Mouse (Mus musculus) midbrain, embryonic 10.5 days (tissue): ENCODE data around the gene Crybg2. TPM values are rescaled to one million over a fixed set of nuclear protein-coding genes. Genes with fewer than 3 reads are reported as not detected.

Experiments
- DNase-seq: peaks from one replicate; pipeline ENCODE4 v3.0.0-alpha.2; 2017; ENCODE audit warnings: low spot score
- H3K27ac ChIP-seq: fragments of 300-500 bp; sonication (generic); replicated peaks from 2 replicates; pipeline ENCODE4 v1.5.1; 2016; ENCODE audit warnings: mild to moderate bottlenecking
- H3K27me3 ChIP-seq: fragments of 300-500 bp; sonication (generic); 2 replicates; pipeline ENCODE4 v1.6.1; 2016; ENCODE audit warnings: low read depth, mild to moderate bottlenecking; ENCODE audit not compliant: poor library complexity, severe bottlenecking
- H3K36me3 ChIP-seq: fragments of 300-500 bp; sonication (generic); 2 replicates; pipeline ENCODE4 v1.6.1; 2016; ENCODE audit warnings: mild to moderate bottlenecking, moderate library complexity
- H3K4me1 ChIP-seq: fragments of 300-500 bp; sonication (generic); 2 replicates; pipeline ENCODE4 v1.6.1; 2016
- H3K4me3 ChIP-seq: fragments of 300-500 bp; sonication (generic); 2 replicates; pipeline ENCODE4 v1.5.1; 2016; ENCODE audit warnings: mild to moderate bottlenecking, moderate library complexity
- H3K9me3 ChIP-seq: fragments of 300-500 bp; sonication (generic); replicated peaks from 2 replicates; pipeline ENCODE4 v1.6.1; 2016; ENCODE audit warnings: mild to moderate bottlenecking
- WGBS: fragments of 180-500 bp; shearing (Covaris S2); methylation state at CpG from one replicate; pipeline ENCODE4 v1.1.7; 2016; 5-methylcytosine and 5-hydroxymethylcytosine counted together
- polyA plus RNA-seq: library from polyadenylated mRNA; unstranded; fragments of >200 nt; fragmentation: Nextera tagmentation; extraction: Ambion mirVana; gene quantifications from 2 replicates; pipeline ENCODE4 v1.2.1, GENCODE M21; 2016

Gene Crybg2
- polyA plus RNA-seq, 1 experiment from 2014 or later = 2.0 TPM

GRCm38 (mm10) chr4:134090521-134091224 is 30.1 kb downstream of the Crybg2 start:
- Histone ChIP-seq H3K9me3 (no peaks in the 10 kb centered on the region), H3K27ac (no peak overlapping the region), H3K4me3 (no peak overlapping the region), H3K4me1 (0 out of 2 replicates have a peak, but pooled peaks cover 4% of the 10 kb centered on the region), H3K36me3 (no peaks in the 10 kb centered on the region), H3K27me3 (no peaks in the 10 kb centered on the region)
- WGBS = 88% methylated on average over 16 of the region's 16 CpGs
- no peak for DNase-seq

- no peak overlapping the region for H3K27ac ChIP-seq
- 0 out of 2 replicates have a peak, but pooled peaks cover 4% of the 10 kb centered on the region for H3K4me1 ChIP-seq
- H3K27me3 ChIP-seq = no peaks in the 10 kb centered on the region
- H3K9me3 ChIP-seq = no peaks in the 10 kb centered on the region
- WGBS = 90% methylated on average over 6 of the region's 6 CpGs
- H3K36me3 ChIP-seq = no peaks in the 10 kb centered on the region
- no peak for DNase-seq
- no peak overlapping the region for H3K4me3 ChIP-seq
These were observed 30.6 kb downstream of the Crybg2 start for GRCm38 (mm10) chr4:134091225-134091529.

GRCm38 (mm10) chr4:134092382-134093288 is 32.0 kb downstream of the Crybg2 start:
- Histone ChIP-seq H3K27ac (no peak overlapping the region), H3K36me3 (no peaks in the 10 kb centered on the region), H3K27me3 (no peaks in the 10 kb centered on the region), H3K4me1 (no peaks in the 10 kb centered on the region), H3K9me3 (no peaks in the 10 kb centered on the region), H3K4me3 (no peak overlapping the region)
- peak; percentile 32 for DNase-seq
- 70% methylated on average over 6 of the region's 6 CpGs for WGBS

GRCm38 (mm10) chr4:134094004-134094564 is 33.5 kb downstream of the Crybg2 start:
- 92% methylated on average over 7 of the region's 7 CpGs for WGBS
- no peak for DNase-seq
- Histone ChIP-seq H3K4me1 (no peaks in the 10 kb centered on the region), H3K36me3 (no peaks in the 10 kb centered on the region), H3K4me3 (no peak overlapping the region), H3K27me3 (no peaks in the 10 kb centered on the region), H3K27ac (no peak overlapping the region), H3K9me3 (no peaks in the 10 kb centered on the region)

- Histone ChIP-seq H3K36me3 (no peaks in the 10 kb centered on the region), H3K27ac (no peak within 1 kb of the TSS), H3K9me3 (no peaks in the 10 kb centered on the region), H3K27me3 (no peaks in the 10 kb centered on the region), H3K4me3 (no peak within 1 kb of the TSS), H3K4me1 (no peaks in the 10 kb centered on the region)
- no peak for DNase-seq
- 54% methylated on average over 3 of the region's 3 CpGs for WGBS
These were observed 34.4 kb downstream of the Crybg2 start, which contains the start of gene Cd52 for GRCm38 (mm10) chr4:134094923-134095547. TSS of gene Cd52 (minus strand) at chr4:134095082.

GRCm38 (mm10) chr4:134096120-134096519 is 35.5 kb downstream of the Crybg2 start:
- WGBS = 89% methylated on average over 3 of the region's 3 CpGs
- Histone ChIP-seq H3K27me3 (no peaks in the 10 kb centered on the region), H3K4me1 (no peaks in the 10 kb centered on the region), H3K36me3 (no peaks in the 10 kb centered on the region), H3K9me3 (no peaks in the 10 kb centered on the region), H3K27ac (no peak overlapping the region), H3K4me3 (no peak overlapping the region)
- no peak for DNase-seq

- H3K27me3 ChIP-seq = no peaks in the 10 kb centered on the region
- no peaks in the 10 kb centered on the region for H3K9me3 ChIP-seq
- 74% methylated on average over 5 of the region's 5 CpGs for WGBS
- no peak overlapping the region for H3K4me3 ChIP-seq
- H3K27ac ChIP-seq = no peak overlapping the region
- no peaks in the 10 kb centered on the region for H3K36me3 ChIP-seq
- no peak for DNase-seq
- H3K4me1 ChIP-seq = no peaks in the 10 kb centered on the region
These were observed 36.5 kb downstream of the Crybg2 start for GRCm38 (mm10) chr4:134097015-134097608.

- H3K27ac ChIP-seq = no peak overlapping the region
- no peaks in the 10 kb centered on the region for H3K27me3 ChIP-seq
These were observed 38.0 kb downstream of the Crybg2 start for GRCm38 (mm10) chr4:134098628-134099027.

GRCm38 (mm10) chr4:134100245-134100644 is 39.6 kb downstream of the Crybg2 start:
- no peak overlapping the region for H3K4me3 ChIP-seq
- no peaks in the 10 kb centered on the region for H3K9me3 ChIP-seq
- peaks cover 7% of the 10 kb centered on the region for H3K4me1 ChIP-seq
- H3K27ac ChIP-seq = no peak overlapping the region
- WGBS = 81% methylated on average over 4 of the region's 4 CpGs
- DNase-seq = no peak
- no peaks in the 10 kb centered on the region for H3K27me3 ChIP-seq
- no peaks in the 10 kb centered on the region for H3K36me3 ChIP-seq

More at GRCm38 (mm10) chr4:134098628-134099027, 38.0 kb downstream of the Crybg2 start:
- Histone ChIP-seq H3K36me3 (no peaks in the 10 kb centered on the region), H3K4me3 (no peak overlapping the region), H3K4me1 (peaks cover 7% of the 10 kb centered on the region), H3K9me3 (no peaks in the 10 kb centered on the region)
- DNase-seq = no peak
- WGBS = 74% methylated on average over 8 of the region's 8 CpGs

- Histone ChIP-seq H3K4me3 (peak within 1 kb of the TSS; percentile 74), H3K36me3 (no peaks in the 10 kb centered on the region), H3K27me3 (no peaks in the 10 kb centered on the region), H3K4me1 (peaks cover 16% of the 10 kb centered on the region), H3K9me3 (no peaks in the 10 kb centered on the region), H3K27ac (peak within 1 kb of the TSS; percentile 81)
- DNase-seq = peak; percentile 89
- 17% methylated on average over 34 of the region's 34 CpGs for WGBS
These were observed 41.5 kb downstream of the Crybg2 start, which contains the start of gene Ubxn11 for GRCm38 (mm10) chr4:134101979-134102741. TSS of gene Ubxn11 (plus strand) at chr4:134102570.

GRCm38 (mm10) chr4:134102742-134103119 is 42.1 kb downstream of the Crybg2 start:
- 4% methylated on average over 21 of the region's 21 CpGs for WGBS
- no peaks in the 10 kb centered on the region for H3K36me3 ChIP-seq
- peak overlapping the region; percentile 81 for H3K27ac ChIP-seq

More at GRCm38 (mm10) chr4:134102742-134103119, 42.1 kb downstream of the Crybg2 start:
- DNase-seq = no peak
- no peaks in the 10 kb centered on the region for H3K27me3 ChIP-seq
- H3K4me3 ChIP-seq = peak overlapping the region; percentile 74
- H3K9me3 ChIP-seq = no peaks in the 10 kb centered on the region
- H3K4me1 ChIP-seq = peaks cover 20% of the 10 kb centered on the region
